12 mouse cellular contexts compared by ENCODE assay signal in the genomic region with DNA sequence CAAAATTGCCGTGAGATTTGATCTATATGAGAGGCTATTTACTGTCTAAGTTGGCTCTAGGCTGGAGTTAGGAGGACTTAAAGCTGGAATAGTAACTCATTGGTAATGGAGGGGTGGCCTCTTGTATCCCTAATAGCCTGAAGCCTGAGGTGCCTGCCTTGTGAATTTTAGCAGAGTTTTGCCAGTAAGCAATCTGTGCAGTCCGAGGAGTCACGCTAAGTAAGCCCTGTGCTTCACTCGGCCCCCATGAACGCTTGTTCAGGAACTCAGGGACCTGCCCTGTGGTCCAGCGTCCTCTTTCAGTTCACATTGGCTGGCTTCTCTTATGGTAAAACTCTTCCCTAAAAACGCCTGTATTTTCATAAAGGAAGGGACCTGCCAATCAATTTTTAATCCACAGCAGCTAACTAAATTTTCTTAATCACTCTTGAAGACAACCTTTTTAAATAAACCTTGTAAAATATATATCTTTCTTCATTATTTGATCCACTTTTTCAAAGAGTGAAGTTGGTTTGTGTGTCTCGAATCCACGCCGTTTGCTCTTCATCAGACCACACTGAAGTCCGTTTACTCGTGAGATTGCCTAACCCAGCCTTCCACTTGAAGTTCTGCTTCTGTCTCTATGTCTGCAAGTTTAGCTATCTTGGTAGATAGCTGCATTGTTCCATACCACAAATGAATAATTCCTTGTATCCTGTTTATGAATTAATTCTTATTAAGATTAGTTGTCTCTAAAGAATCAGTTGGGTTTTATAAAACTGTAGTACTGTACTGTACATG. TPM values are rescaled to one million over a fixed set of nuclear protein-coding genes. Genes with fewer than 3 reads are reported as not detected.
A peak's percentile ranks its signal among the peaks of the same experiment; 100 is the strongest.
DNase-seq lines count a peak whose midpoint lies in the region; ATAC-seq lines count a peak whose summit lies in the region.
"Had no signal": no experiment of that assay in that cellular context is flagged by ENCODE, and none has a peak within 500 bp of the region (broad histone marks: within the 10 kb centered on the region; RNA-seq: fewer than 3 reads in every experiment).

No protein-coding gene starts in this region.

- H3K27me3 ChIP-seq in heart, embryonic 15.5 days: peaks cover 10% of the 10 kb centered on the region
- no peaks in the 10 kb centered on the region for H3K27me3 ChIP-seq in lung, embryonic 15.5 days
- H3K27me3 ChIP-seq in limb, embryonic 15.5 days: peaks cover 12% of the 10 kb centered on the region; the same call in 1 of the 2 replicates
- H3K27me3 ChIP-seq in stomach, embryonic 15.5 days (replicated peaks): no peaks in the 10 kb centered on the region

- 70% methylated on average over 12 of the region's 12 CpGs for WGBS in heart, embryonic 15.5 days
- WGBS in lung, embryonic 15.5 days: 48% methylated on average over 12 of the region's 12 CpGs
- WGBS in limb, embryonic 15.5 days: 60% methylated on average over 12 of the region's 12 CpGs
- 49% methylated on average over 12 of the region's 12 CpGs for WGBS in stomach, embryonic 15.5 days

- no peak overlapping the region for H3K9ac ChIP-seq in heart, embryonic 15.5 days
- H3K9ac ChIP-seq in lung, embryonic 15.5 days: peak overlapping the region; percentile 35
- H3K9ac ChIP-seq in limb, embryonic 15.5 days: no peak overlapping the region
- no peak overlapping the region for H3K9ac ChIP-seq in stomach, embryonic 15.5 days
- H3K9ac ChIP-seq: heart, embryonic 13.5 days had no signal

- H3K36me3 ChIP-seq in heart, embryonic 15.5 days: no peaks in the 10 kb centered on the region
- no peaks in the 10 kb centered on the region for H3K36me3 ChIP-seq in lung, embryonic 15.5 days
- H3K36me3 ChIP-seq in limb, embryonic 15.5 days: no peaks in the 10 kb centered on the region
- H3K36me3 ChIP-seq in stomach, embryonic 15.5 days: no peaks in the 10 kb centered on the region
- H3K36me3 ChIP-seq: heart, embryonic 13.5 days had no signal

- 0 out of 2 replicates have a peak, but pooled peaks cover 6% of the 10 kb centered on the region for H3K4me1 ChIP-seq in heart, embryonic 15.5 days (replicated peaks)
- no peaks in the 10 kb centered on the region; the same call in 1 of the 2 replicates for H3K4me1 ChIP-seq in lung, embryonic 15.5 days
- peaks cover 5% of the 10 kb centered on the region for H3K4me1 ChIP-seq in limb, embryonic 15.5 days
- H3K4me1 ChIP-seq in stomach, embryonic 15.5 days: no peaks in the 10 kb centered on the region

- H3K4me2 ChIP-seq in heart, embryonic 15.5 days: no peak overlapping the region
- peak overlapping the region; percentile 42 for H3K4me2 ChIP-seq in lung, embryonic 15.5 days
- no peak overlapping the region for H3K4me2 ChIP-seq in limb, embryonic 15.5 days
- peak overlapping the region; percentile 33 for H3K4me2 ChIP-seq in stomach, embryonic 15.5 days
- H3K4me2 ChIP-seq: heart, embryonic 13.5 days had no signal

- peak overlapping the region; percentile 3; the same call in 1 of the 2 replicates for H3K4me3 ChIP-seq in heart, embryonic 15.5 days
- H3K4me3 ChIP-seq in lung, embryonic 15.5 days: peak overlapping the region; percentile 39
- peak overlapping the region; percentile 23 for H3K4me3 ChIP-seq in limb, embryonic 15.5 days
- peak overlapping the region; percentile 33 for H3K4me3 ChIP-seq in stomach, embryonic 15.5 days (replicated peaks)
- H3K4me3 ChIP-seq: heart, embryonic 13.5 days had no signal

- H3K9me3 ChIP-seq in heart, embryonic 15.5 days (replicated peaks): no peaks in the 10 kb centered on the region
- no peaks in the 10 kb centered on the region for H3K9me3 ChIP-seq in lung, embryonic 15.5 days
- H3K9me3 ChIP-seq in limb, embryonic 15.5 days: no peaks in the 10 kb centered on the region
- no peaks in the 10 kb centered on the region for H3K9me3 ChIP-seq in stomach, embryonic 15.5 days
- H3K9me3 ChIP-seq: heart, embryonic 13.5 days had no signal

- no peak for DNase-seq in heart, adult 18-20 months
- no peak for DNase-seq in lung, postnatal 14 days
- DNase-seq in neural tube, embryonic 10.5 days (ENCODE audit: extremely low spot score, low spot score): no peak
- no peak for DNase-seq in thymus, postnatal 0 days (ENCODE audit: low spot score)
- DNase-seq: adrenal gland, postnatal 25 days; cerebellum, adult 8-10 months had no signal

- H3K27ac ChIP-seq in heart, embryonic 15.5 days: no peak overlapping the region
- peak overlapping the region; percentile 51 for H3K27ac ChIP-seq in lung, embryonic 15.5 days
- H3K27ac ChIP-seq in limb, embryonic 15.5 days: no peak overlapping the region
- H3K27ac ChIP-seq in stomach, embryonic 15.5 days: peak overlapping the region; percentile 57; the same call in 1 of the 2 replicates
- H3K27ac ChIP-seq: heart, embryonic 13.5 days had no signal

- no peak for ATAC-seq in heart, embryonic 15.5 days (replicated peaks; ENCODE audit: insufficient number of reproducible peaks, insufficient read depth, low FRiP score, low read depth)
- no peak for ATAC-seq in lung, embryonic 15.5 days (ENCODE audit: borderline replicate concordance, extremely low read depth, low FRiP score, low TSS enrichment)
- no peak for ATAC-seq in limb, embryonic 15.5 days (ENCODE audit: insufficient number of reproducible peaks, low FRiP score, low TSS enrichment, low read depth)
- no peak for ATAC-seq in stomach, embryonic 15.5 days (ENCODE audit: insufficient read depth, low FRiP score, low read depth)
- ATAC-seq: midbrain, embryonic 16.5 days had no signal

RNA-seq across cellular contexts. Expression of gene Rnf43, which starts 3.9 kb away (rescaled TPM):
- polyA plus RNA-seq in heart, embryonic 15.5 days (2015; fragmentation: Nextera tagmentation; extraction: Ambion mirVana): 1.3 and 3.3 TPM in 2 replicates
- under 1 TPM; 0.10 to 0.67 TPM for total RNA-seq in heart, adult 18-20 months (2021)
- polyA plus RNA-seq in lung, embryonic 15.5 days (2015; fragmentation: Nextera tagmentation; extraction: Ambion mirVana): 14.3 and 16.4 TPM in 2 replicates
- 7.8 and 9.3 TPM in 2 replicates for polyA plus RNA-seq in limb, embryonic 15.5 days (2015; fragmentation: Nextera tagmentation; extraction: Ambion mirVana)
- polyA plus RNA-seq in stomach, embryonic 15.5 days (2015; fragmentation: Nextera tagmentation; extraction: Ambion mirVana): 14.0 and 14.5 TPM in 2 replicates
- polyA plus RNA-seq in thymus, postnatal 0 days (2015; fragmentation: Nextera tagmentation; extraction: Ambion mirVana): 5.2 and 6.8 TPM in 2 replicates

RNA-seq across cellular contexts. Expression of gene Hsf5, which starts 49.5 kb away (rescaled TPM):
- 0.08 and 0.09 TPM in 2 replicates for polyA plus RNA-seq in heart, embryonic 15.5 days (2015; fragmentation: Nextera tagmentation; extraction: Ambion mirVana)
- total RNA-seq in heart, adult 18-20 months (2021): not detected
- polyA plus RNA-seq in lung, embryonic 15.5 days (2015; fragmentation: Nextera tagmentation; extraction: Ambion mirVana): 0.15 and 0.21 TPM in 2 replicates
- 0.14 and 0.22 TPM in 2 replicates for polyA plus RNA-seq in limb, embryonic 15.5 days (2015; fragmentation: Nextera tagmentation; extraction: Ambion mirVana)
- 0.26 and 0.31 TPM in 2 replicates for polyA plus RNA-seq in stomach, embryonic 15.5 days (2015; fragmentation: Nextera tagmentation; extraction: Ambion mirVana)
- polyA plus RNA-seq in thymus, postnatal 0 days (2015; fragmentation: Nextera tagmentation; extraction: Ambion mirVana): 0.10 and 0.12 TPM in 2 replicates

Comparison
In these comparisons a context has a peak if more than half of its experiments do, and no peak if none do; other contexts are left out.
1. H3K27ac ChIP-seq: peak in lung, embryonic 15.5 days (single experiment) and stomach, embryonic 15.5 days (single experiment); none in heart, embryonic 15.5 days (single experiment) and limb, embryonic 15.5 days (single experiment).
2. H3K4me2 ChIP-seq: peak in lung, embryonic 15.5 days (single experiment) and stomach, embryonic 15.5 days (single experiment); none in heart, embryonic 15.5 days (single experiment) and limb, embryonic 15.5 days (single experiment).
3. Peak in every context shown above with its lines, with median percentiles within 50 percentile points of each other: H3K4me3 ChIP-seq.